Mouse (Mus musculus): ENCODE results near the gene Nsun2.

The Nsun2 gene

GRCm38 (mm10) chr13:69533405-69534333, at the start of gene Nsun2:
Gene Nsun2 (plus strand): TSS chr13:69533746.
- DNase-seq (ENCODE audit: low spot score in 2 of 2), result peak; percentile 69 to 86

GRCm38 (mm10) chr13:69485326-69485725, 48.2 kb upstream of the Nsun2 start:
- no peak for DNase-seq (ENCODE audit: low spot score in 2 of 2)

- DNase-seq (ENCODE audit: low spot score in 2 of 2), result no peak
Measured at GRCm38 (mm10) chr13:69485833-69486232, 47.7 kb upstream of the Nsun2 start.

GRCm38 (mm10) chr13:69487108-69487507, 46.4 kb upstream of the Nsun2 start:
- no peak for DNase-seq (ENCODE audit: low spot score in 2 of 2)

GRCm38 (mm10) chr13:69487611-69488275, 45.8 kb upstream of the Nsun2 start:
- no peak for DNase-seq (ENCODE audit: low spot score in 2 of 2)

- no peak for DNase-seq (ENCODE audit: low spot score in 2 of 2)
Measured at GRCm38 (mm10) chr13:69488565-69489255, 44.8 kb upstream of the Nsun2 start.

GRCm38 (mm10) chr13:69489777-69490176, 43.8 kb upstream of the Nsun2 start:
- DNase-seq (ENCODE audit: low spot score in 2 of 2), result no peak

- DNase-seq (ENCODE audit: low spot score in 2 of 2), result peak in 1 of 2 experiments; percentile 55
Measured at GRCm38 (mm10) chr13:69492876-69493463, 40.6 kb upstream of the Nsun2 start.

GRCm38 (mm10) chr13:69498276-69498675, 35.3 kb upstream of the Nsun2 start:
- no peak for DNase-seq (ENCODE audit: low spot score in 2 of 2)

- DNase-seq (ENCODE audit: low spot score in 2 of 2), result peak in 1 of 2 experiments; percentile 37
Measured at GRCm38 (mm10) chr13:69502157-69502750, 31.3 kb upstream of the Nsun2 start.

- DNase-seq (ENCODE audit: low spot score in 2 of 2), result no peak
Measured at GRCm38 (mm10) chr13:69502863-69503262, 30.7 kb upstream of the Nsun2 start.

GRCm38 (mm10) chr13:69506341-69507086, 27.0 kb upstream of the Nsun2 start:
- DNase-seq (ENCODE audit: low spot score in 2 of 2), result no peak

- no peak for DNase-seq (ENCODE audit: low spot score in 2 of 2)
Measured at GRCm38 (mm10) chr13:69507666-69508065, 25.9 kb upstream of the Nsun2 start.

GRCm38 (mm10) chr13:69509391-69510244, 23.9 kb upstream of the Nsun2 start:
- DNase-seq (ENCODE audit: low spot score in 2 of 2), result no peak

GRCm38 (mm10) chr13:69515091-69515490, 18.5 kb upstream of the Nsun2 start:
- DNase-seq (ENCODE audit: low spot score in 2 of 2), result no peak

GRCm38 (mm10) chr13:69517445-69517844, 16.1 kb upstream of the Nsun2 start:
- DNase-seq (ENCODE audit: low spot score in 2 of 2), result no peak

GRCm38 (mm10) chr13:69519137-69519536, 14.4 kb upstream of the Nsun2 start:
- no peak for DNase-seq (ENCODE audit: low spot score in 2 of 2)

- DNase-seq (ENCODE audit: low spot score in 2 of 2), result no peak
Measured at GRCm38 (mm10) chr13:69522161-69522791, 11.3 kb upstream of the Nsun2 start.

GRCm38 (mm10) chr13:69523444-69524157, 9.9 kb upstream of the Nsun2 start:
- DNase-seq (ENCODE audit: low spot score in 2 of 2), result no peak
